Mouse (Mus musculus) adrenal gland, postnatal 0 days (tissue): ENCODE measurements around the gene Fbxl15. TPM values are rescaled to one million over a fixed set of nuclear protein-coding genes. Genes with fewer than 3 reads are reported as not detected.

ENCODE experiments used
- microRNA-seq: library from miRNA; unstranded; fragments of <30 nt; microRNA quantifications from one replicate; pipeline ENCODE4, GENCODE M21; 2016; ENCODE audit warnings: borderline replicate concordance; ENCODE audit not compliant: insufficient number of aligned reads
- polyA plus RNA-seq: library from polyadenylated mRNA; unstranded; fragments of >200 nt; fragmentation: Nextera tagmentation; extraction: Ambion mirVana; gene quantifications from 2 replicates; pipeline ENCODE4 v1.2.1, GENCODE M21; 2015

Fbxl15 gene
- polyA plus RNA-seq = 22.1 and 22.2 TPM in 2 replicates

GRCm38 (mm10) chr19:46328081-46329030 lies at the start of gene Fbxl15:
Fbxl15 (plus strand) TSS chr19:46328184.

GRCm38 (mm10) chr19:46304216-46304841 lies 23.7 kb upstream of the Fbxl15 start, which contains the start of gene Nfkb2:
Nfkb2 (plus strand) TSS chr19:46304320.

DNA sequence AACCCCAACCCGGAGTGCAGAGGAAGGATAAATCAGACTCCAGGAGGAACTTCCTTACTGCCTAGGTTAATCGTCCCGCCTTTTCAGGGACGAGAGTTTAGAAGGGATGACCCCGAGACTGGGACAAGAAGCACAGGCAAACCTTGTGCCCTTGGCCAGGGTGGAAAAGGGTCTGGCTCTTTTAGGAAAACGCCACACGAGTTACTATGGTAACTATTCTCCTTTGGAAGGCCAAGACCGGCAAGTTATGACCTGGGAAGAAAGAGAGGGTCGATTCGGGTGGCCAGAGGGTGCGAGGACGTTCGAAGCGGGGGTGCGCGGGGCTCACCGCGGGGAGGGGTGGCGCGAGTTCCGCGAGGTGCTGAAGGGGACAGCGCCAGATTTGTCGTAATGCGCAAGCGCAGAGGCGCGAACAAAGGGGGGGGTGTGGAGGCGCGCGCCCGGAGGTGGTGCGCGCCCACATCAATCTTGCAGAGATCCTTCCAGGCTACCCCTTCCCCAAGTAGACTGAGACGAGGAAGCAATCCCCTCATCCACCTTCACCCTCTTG lies 1.2 kb upstream of the Fbxl15 start, which contains the start of gene Psd:
TSS of gene Psd (minus strand) at position 401 of the 550 bp plus-strand sequence.

DNA sequence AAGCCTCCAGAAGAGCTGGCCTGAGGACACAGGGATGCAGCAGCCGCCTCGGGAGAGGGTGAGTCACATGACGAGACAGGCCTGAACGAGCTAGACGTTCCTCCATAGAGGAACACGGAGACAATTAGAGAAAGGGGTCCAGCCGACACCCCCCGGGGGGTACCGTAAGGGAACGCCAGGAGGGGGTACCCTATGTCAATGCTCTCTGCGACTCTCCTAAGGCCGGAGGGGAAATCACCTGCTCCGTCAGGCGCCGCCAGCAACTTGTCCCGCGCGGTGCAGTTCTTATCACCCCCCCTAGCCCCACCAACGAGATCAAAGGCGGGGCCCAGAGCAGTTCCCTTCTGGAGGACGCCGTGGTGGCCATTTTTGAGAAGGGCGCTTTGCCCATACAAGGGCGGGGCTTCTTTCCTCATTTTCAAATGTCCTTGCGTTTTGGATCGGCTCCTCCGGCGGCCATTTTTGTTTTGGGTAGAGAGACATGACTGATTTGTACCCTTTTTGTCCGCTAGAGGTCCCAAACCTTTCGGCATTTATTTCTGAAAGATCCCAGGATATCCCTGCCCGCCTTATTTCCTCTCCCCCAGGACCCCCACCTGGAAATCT lies 10.4 kb downstream of the Fbxl15 start, which contains the start of gene Cuedc2:
TSS of gene Cuedc2 (minus strand) at position 372 of the 606 bp plus-strand sequence.

GRCm38 (mm10) chr19:46350168-46350932 lies 22.4 kb downstream of the Fbxl15 start, which contains the start of gene 2310034G01Rik:
2310034G01Rik (minus strand) TSS chr19:46350302.

Small RNAs within 50 kb of the gene (microRNA-seq; reads per million reads assigned to microRNA genes)
- not detected for gene Mir146b

Other genes starting within 250 kb of the Fbxl15 start
- gene Elovl3, start 196.3 kb upstream of the Fbxl15 start, polyA plus RNA-seq = not detected in 2 replicates
- gene Pitx3, start 179.9 kb upstream of the Fbxl15 start, polyA plus RNA-seq = 0.11 TPM in 1 of 2 replicates, not detected in the other
- 19.8 and 31.0 TPM in 2 replicates for gene Gbf1, start 175.7 kb upstream of the Fbxl15 start, polyA plus RNA-seq
- 7.4 and 10.3 TPM in 2 replicates for gene Nfkb2, start 23.9 kb upstream of the Fbxl15 start, polyA plus RNA-seq
- 6.5 and 11.7 TPM in 2 replicates for gene Psd, start 1.0 kb upstream of the Fbxl15 start, polyA plus RNA-seq
- 138 and 176 TPM in 2 replicates for gene Cuedc2, start 10.5 kb downstream of the Fbxl15 start, polyA plus RNA-seq
- gene Mfsd13a, start 12.9 kb downstream of the Fbxl15 start, polyA plus RNA-seq = 3.7 and 5.1 TPM in 2 replicates
- gene 2310034G01Rik, start 22.1 kb downstream of the Fbxl15 start, polyA plus RNA-seq = 1.7 and 2.6 TPM in 2 replicates
- gene Actr1a, start 67.6 kb downstream of the Fbxl15 start, polyA plus RNA-seq = 79.3 and 83.6 TPM in 2 replicates
- gene Sufu, start 68.7 kb downstream of the Fbxl15 start, polyA plus RNA-seq = 11.3 and 13.9 TPM in 2 replicates
- 20.1 and 23.5 TPM in 2 replicates for gene Trim8, start 173.5 kb downstream of the Fbxl15 start, polyA plus RNA-seq
- 91.7 and 97.8 TPM in 2 replicates for gene Arl3, start 245.0 kb downstream of the Fbxl15 start, polyA plus RNA-seq
- 7.8 and 8.0 TPM in 2 replicates for gene Sfxn2, start 245.2 kb downstream of the Fbxl15 start, polyA plus RNA-seq